Mouse (Mus musculus) heart, embryonic 16.5 days (tissue): ENCODE data around the gene G0s2. TPM values are rescaled to one million over a fixed set of nuclear protein-coding genes. Genes with fewer than 3 reads are reported as not detected.

Experiments used
- ATAC-seq: fragments of 200-750 bp; cut with Nextera tagmentation; replicated peaks from 2 replicates; pipeline ENCODE4 v1.8.0; 2017; ENCODE audit warnings: moderate number of reproducible peaks; ENCODE audit not compliant: insufficient read depth, low FRiP score; ENCODE audit errors: extremely low read depth
- H3K27ac ChIP-seq: fragments of 300-500 bp; sonication (generic); 2 replicates; pipeline ENCODE4 v1.5.1; 2014; ENCODE audit warnings: mild to moderate bottlenecking, low read length, control low read depth, moderate library complexity
- H3K27me3 ChIP-seq: fragments of 300-500 bp; sonication (generic); 2 replicates; pipeline ENCODE4 v1.6.1; 2014; ENCODE audit warnings: low read length, mixed read lengths; ENCODE audit not compliant: control insufficient read depth, insufficient read depth
- H3K36me3 ChIP-seq: fragments of 300-500 bp; sonication (generic); 2 replicates; pipeline ENCODE4 v1.6.1; 2014; ENCODE audit not compliant: control insufficient read depth, insufficient read depth
- H3K4me1 ChIP-seq: fragments of 300-500 bp; sonication (generic); 2 replicates; pipeline ENCODE4 v1.6.1; 2014; ENCODE audit warnings: low read length, mixed read lengths; ENCODE audit not compliant: control insufficient read depth, insufficient read depth
- H3K4me2 ChIP-seq: fragments of 300-500 bp; sonication (generic); 2 replicates; pipeline ENCODE4 v1.6.1; 2014; ENCODE audit warnings: low read depth, mild to moderate bottlenecking, control low read depth, low read length
- H3K4me3 ChIP-seq: fragments of 300-500 bp; sonication (generic); 2 replicates; pipeline ENCODE4 v1.5.1; 2014; ENCODE audit warnings: mild to moderate bottlenecking, control low read depth, low read length
- H3K9ac ChIP-seq: fragments of 300-500 bp; sonication (generic); 2 replicates; pipeline ENCODE4 v1.6.1; 2014; ENCODE audit warnings: low read length, control low read depth
- H3K9me3 ChIP-seq: fragments of 300-500 bp; sonication (generic); replicated peaks from 2 replicates; pipeline ENCODE4 v1.6.1; 2016; ENCODE audit warnings: low read length; ENCODE audit not compliant: control insufficient read depth
- WGBS: fragments of 180-500 bp; shearing (Covaris S2); extraction: QIAGEN DNeasy Blood & Tissue Kit; methylation state at CpG from one replicate; pipeline ENCODE4 v1.1.7; 2014; 5-methylcytosine and 5-hydroxymethylcytosine counted together
- polyA plus RNA-seq: library from polyadenylated mRNA; unstranded; fragments of >200 nt; fragmentation: Nextera tagmentation; extraction: Ambion mirVana; gene quantifications from 2 replicates; pipeline ENCODE4 v1.2.1, GENCODE M21; 2015

The G0s2 gene
- polyA plus RNA-seq, 1 experiment from 2014 or later = 118 TPM

DNA sequence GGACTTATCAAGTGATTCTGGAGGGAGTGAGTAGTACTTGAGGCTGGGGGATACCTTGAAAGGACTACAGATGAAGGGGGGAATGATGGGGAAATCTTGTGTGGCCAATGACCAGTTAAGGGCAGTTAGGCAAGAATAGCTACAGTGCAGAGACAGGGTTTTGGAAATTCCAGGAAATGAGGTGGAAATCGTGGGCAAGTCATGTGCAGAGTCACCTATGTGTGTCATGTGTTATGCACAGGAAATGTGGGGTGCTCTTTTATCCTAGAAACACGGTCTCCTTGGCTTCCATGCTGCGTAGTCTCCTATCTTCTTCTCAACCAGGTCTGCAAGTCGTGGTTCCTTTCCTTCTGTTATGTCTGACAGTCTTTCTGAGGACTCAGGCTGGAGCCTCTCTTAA, 6.5 kb upstream of the G0s2 start:
- no peak overlapping the region for H3K4me2 ChIP-seq
- H3K36me3 ChIP-seq = no peaks in the 10 kb centered on the region
- H3K4me1 ChIP-seq = peaks cover 4% of the 10 kb centered on the region
- H3K4me3 ChIP-seq = no peak overlapping the region
- H3K9me3 ChIP-seq = no peaks in the 10 kb centered on the region
- no peaks in the 10 kb centered on the region for H3K27me3 ChIP-seq
- ATAC-seq = no peak
- H3K27ac ChIP-seq = no peak overlapping the region
- no peak overlapping the region for H3K9ac ChIP-seq
- WGBS = 76% methylated on average over 4 of the region's 4 CpGs

DNA sequence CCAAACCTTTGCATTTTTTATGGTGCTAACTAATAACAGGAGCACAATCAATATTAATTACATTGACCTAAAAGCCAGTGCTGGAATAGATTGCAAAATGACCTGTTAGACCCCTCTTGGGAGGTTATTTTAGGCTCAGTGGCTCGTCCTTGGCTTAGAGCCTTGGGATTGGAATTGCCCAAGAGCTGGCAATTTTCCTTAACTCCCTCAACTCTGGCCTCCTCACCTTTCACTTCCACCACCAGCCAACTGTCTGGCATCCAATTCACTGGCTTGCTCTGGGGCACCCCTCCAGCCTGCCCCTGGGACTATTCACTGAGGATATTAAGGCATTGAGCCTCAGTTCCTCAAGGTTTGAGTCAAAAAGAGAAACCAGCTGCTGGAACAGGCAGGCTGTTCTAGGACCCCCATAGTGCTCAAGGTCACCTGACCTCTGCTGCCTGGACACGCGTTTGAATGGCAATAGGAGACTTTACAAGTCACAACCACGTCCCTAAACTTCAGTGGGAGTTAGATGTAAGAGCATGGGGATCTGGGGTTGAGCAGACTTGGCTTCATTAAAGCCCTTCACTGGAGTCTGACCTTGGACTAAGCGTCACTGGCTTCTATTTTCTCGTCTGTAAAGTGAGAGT, 5.5 kb upstream of the G0s2 start:
- Histone ChIP-seq H3K27ac (no peak overlapping the region), H3K9ac (no peak overlapping the region), H3K4me2 (no peak overlapping the region), H3K36me3 (no peaks in the 10 kb centered on the region), H3K9me3 (no peaks in the 10 kb centered on the region), H3K27me3 (no peaks in the 10 kb centered on the region), H3K4me1 (peaks cover 7% of the 10 kb centered on the region), H3K4me3 (no peak overlapping the region)
- WGBS = 53% methylated on average over 6 of the region's 6 CpGs
- no peak for ATAC-seq

DNA sequence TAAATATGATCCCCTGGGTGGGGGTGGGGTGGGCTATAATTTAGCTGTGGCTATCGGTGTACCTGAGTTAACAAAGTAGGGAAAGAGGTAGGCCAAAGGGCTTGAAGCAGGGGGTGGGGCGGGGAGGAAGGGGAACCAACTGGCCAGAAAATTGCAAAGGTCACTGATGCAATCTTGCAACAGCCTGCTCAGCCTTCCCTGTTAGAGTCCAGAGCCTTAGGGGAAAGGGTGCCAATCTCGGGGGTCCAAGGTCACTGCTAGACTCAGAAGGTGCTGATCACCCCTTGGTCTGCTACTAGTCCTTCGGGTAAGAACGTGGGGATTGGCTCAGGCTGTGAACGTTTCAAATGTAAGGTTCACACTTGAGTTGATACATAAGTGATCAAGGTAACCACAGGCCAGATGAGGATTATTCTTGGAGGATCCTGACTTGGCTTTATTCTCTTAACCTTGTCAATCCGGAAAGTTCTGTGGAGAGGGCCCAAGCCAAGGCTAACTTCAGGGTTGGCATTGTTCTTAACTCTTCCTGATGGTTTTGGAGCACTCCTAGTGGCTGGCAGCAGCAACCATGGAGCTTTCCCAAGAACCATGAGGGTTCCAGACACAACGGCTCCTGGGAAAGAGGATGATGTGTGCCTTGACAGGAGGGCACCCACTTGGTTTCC, 1.5 kb upstream of the G0s2 start:
- no peaks in the 10 kb centered on the region for H3K36me3 ChIP-seq
- ATAC-seq = no peak
- H3K27ac ChIP-seq = no peak overlapping the region
- no peak overlapping the region for H3K4me2 ChIP-seq
- H3K4me1 ChIP-seq = peaks cover 16% of the 10 kb centered on the region
- H3K9ac ChIP-seq = no peak overlapping the region
- H3K27me3 ChIP-seq = no peaks in the 10 kb centered on the region
- H3K9me3 ChIP-seq = no peaks in the 10 kb centered on the region
- H3K4me3 ChIP-seq = no peak overlapping the region
- WGBS = 72% methylated on average over 8 of the region's 8 CpGs

DNA sequence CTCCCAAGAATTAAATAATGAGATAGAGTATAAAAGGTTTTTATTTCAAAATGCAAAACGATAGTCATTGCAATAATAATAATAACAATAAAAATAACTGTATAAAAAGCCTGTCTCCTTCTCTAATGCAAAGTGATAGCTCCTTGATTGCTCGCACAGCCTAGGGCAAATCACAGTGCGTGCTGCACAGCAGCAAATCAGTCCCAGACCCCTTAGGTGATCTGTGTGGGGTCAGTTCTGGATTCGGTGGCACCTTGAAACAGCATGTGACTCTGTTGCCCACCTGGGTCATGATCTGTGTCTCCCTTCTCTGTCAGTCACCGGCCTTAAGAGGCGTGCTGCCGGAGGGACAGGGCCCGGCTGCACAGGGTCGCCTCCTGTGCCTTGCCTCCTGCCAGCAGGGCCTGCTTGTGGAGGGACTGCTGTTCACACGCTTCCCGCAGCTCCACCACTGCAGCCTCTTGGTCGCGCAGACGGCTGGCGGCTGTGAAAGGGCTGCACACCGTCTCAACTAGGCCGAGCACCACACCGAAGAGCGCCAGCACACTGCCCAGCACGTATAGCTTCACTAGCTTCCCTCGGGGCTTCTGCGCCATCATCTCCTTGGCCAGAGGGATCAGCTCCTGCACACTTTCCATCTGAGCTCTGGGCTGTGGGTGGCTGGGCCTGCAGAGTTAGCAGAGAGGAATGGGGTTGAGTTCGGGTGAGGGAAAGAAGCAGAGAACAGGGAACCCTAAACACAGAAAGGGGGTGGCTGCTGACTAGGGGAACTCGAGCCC, 691 bp downstream of the G0s2 start:
- WGBS = 12% methylated on average over 24 of the region's 24 CpGs
- Histone ChIP-seq H3K36me3 (no peaks in the 10 kb centered on the region), H3K27me3 (no peaks in the 10 kb centered on the region), H3K4me1 (peaks cover 12% of the 10 kb centered on the region), H3K9me3 (no peaks in the 10 kb centered on the region), H3K4me3 (peak overlapping the region; percentile 53), H3K4me2 (peak overlapping the region; percentile 79), H3K27ac (peak overlapping the region; percentile 97), H3K9ac (peak overlapping the region; percentile 85)
- ATAC-seq = peak; percentile 43

DNA sequence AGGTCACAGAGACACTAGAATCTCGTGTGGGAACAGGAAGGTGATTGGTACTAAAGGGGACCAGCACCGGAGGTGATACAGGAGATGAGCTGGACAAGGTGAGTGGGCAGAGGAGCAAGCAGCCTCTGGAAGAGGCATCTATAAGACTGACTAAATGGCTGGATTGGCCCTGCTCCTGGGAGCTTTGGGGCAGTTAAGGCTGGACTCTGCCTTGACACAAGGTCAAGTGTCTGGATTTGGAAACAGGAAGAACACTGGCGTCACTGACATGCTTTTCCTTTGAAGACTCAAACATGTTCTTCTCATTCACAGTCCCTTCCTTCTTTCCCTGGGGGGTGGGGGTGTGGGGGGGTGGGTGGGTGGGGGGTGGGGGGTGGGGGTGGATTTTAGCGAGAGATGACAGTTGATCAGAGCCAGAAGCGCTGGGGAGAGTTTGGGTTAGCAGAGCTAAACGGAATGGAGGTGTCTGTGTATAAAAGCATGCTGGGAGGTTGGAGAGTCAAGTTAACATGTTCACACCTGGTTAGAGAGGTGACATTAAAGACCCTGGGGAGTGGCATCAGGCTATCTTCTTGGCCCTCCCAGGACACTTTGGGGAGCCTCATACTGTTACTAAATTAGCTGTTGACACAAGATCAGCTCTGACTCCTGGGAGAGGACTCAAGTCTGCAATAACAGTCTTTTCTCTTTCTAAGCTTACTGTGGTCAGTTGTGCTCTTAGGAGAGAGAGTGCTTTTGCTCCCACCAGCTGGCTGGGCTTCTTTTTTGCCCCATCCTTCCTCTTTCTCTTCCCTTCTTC, 1.9 kb downstream of the G0s2 start:
- Histone ChIP-seq H3K9me3 (no peaks in the 10 kb centered on the region), H3K36me3 (no peaks in the 10 kb centered on the region), H3K4me3 (peak overlapping the region; percentile 53), H3K27me3 (no peaks in the 10 kb centered on the region), H3K4me1 (peaks cover 12% of the 10 kb centered on the region), H3K9ac (peak overlapping the region; percentile 85), H3K4me2 (peak overlapping the region; percentile 79), H3K27ac (peak overlapping the region; percentile 97)
- ATAC-seq = no peak
- 29% methylated on average over 6 of the region's 6 CpGs for WGBS

DNA sequence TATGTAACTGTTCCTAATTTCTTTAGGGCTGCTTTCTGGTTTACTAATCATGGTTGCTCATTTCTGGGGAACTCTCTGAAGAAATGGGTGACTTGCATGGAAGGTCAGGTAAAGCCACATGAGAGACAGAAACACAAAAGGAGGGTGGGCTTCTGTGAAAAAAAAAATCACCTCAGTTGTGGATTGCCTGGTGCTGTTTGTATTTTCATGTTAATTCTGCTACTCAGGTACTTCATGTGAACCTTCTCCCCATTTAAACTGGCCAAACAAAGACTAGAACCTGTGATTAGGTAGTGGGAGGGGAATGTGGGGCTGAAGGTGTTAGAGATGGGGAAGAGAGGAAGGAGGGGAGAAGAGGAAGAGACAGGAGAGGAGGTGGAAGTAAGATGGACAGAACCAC, 7.3 kb downstream of the G0s2 start:
- Histone ChIP-seq H3K9ac (no peak overlapping the region), H3K27me3 (no peaks in the 10 kb centered on the region), H3K9me3 (no peaks in the 10 kb centered on the region), H3K36me3 (no peaks in the 10 kb centered on the region), H3K27ac (no peak overlapping the region), H3K4me2 (no peak overlapping the region), H3K4me3 (no peak overlapping the region), H3K4me1 (peaks cover 14% of the 10 kb centered on the region)
- no peak for ATAC-seq

DNA sequence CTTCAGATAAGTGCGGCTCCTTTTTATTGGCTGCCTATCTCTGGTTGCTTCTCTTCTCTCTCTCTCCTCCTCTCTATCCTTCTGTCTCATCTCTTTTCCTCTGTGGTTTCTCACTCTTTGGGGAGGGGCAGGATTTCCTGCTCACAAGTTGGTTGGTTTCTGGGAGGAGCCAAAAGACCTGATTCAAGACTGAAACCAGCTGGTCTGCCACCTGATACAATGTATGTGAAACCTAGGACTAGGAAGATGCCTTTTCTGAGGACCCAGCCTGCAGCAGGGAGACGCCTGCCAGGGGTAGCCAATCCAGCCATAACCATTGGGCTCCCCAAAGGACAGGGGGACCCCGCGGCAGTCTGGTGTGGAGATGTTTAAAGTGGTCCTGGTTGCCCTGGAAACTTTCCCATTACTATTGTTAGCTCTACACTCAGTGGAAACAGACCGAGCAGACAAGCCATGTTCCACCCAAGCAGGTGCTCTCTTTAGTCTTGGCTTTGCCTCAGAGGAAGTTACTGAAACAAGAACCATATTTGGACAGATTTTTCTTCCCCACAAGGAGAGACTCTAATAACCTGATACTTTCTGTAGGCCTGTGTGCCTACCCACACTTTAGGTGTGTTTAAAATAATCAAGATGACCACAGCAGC, 8.9 kb downstream of the G0s2 start, which contains the start of gene Hsd11b1:
Gene Hsd11b1, minus strand, starts transcription at position 121 of the 644 bp plus-strand sequence.
- H3K9me3 ChIP-seq = no peaks in the 10 kb centered on the region
- H3K4me2 ChIP-seq = no peak within 1 kb of the TSS; the same call in 1 of the 2 replicates
- 57% methylated on average over 5 of the region's 5 CpGs for WGBS
- H3K36me3 ChIP-seq = no peaks in the 10 kb centered on the region
- H3K27me3 ChIP-seq = no peaks in the 10 kb centered on the region
- H3K9ac ChIP-seq = no peak within 1 kb of the TSS
- peak; percentile 39 for ATAC-seq
- H3K27ac ChIP-seq = peak within 1 kb of the TSS; percentile 58; the same call in 1 of the 2 replicates
- no peak within 1 kb of the TSS for H3K4me3 ChIP-seq
- H3K4me1 ChIP-seq = peaks cover 14% of the 10 kb centered on the region

DNA sequence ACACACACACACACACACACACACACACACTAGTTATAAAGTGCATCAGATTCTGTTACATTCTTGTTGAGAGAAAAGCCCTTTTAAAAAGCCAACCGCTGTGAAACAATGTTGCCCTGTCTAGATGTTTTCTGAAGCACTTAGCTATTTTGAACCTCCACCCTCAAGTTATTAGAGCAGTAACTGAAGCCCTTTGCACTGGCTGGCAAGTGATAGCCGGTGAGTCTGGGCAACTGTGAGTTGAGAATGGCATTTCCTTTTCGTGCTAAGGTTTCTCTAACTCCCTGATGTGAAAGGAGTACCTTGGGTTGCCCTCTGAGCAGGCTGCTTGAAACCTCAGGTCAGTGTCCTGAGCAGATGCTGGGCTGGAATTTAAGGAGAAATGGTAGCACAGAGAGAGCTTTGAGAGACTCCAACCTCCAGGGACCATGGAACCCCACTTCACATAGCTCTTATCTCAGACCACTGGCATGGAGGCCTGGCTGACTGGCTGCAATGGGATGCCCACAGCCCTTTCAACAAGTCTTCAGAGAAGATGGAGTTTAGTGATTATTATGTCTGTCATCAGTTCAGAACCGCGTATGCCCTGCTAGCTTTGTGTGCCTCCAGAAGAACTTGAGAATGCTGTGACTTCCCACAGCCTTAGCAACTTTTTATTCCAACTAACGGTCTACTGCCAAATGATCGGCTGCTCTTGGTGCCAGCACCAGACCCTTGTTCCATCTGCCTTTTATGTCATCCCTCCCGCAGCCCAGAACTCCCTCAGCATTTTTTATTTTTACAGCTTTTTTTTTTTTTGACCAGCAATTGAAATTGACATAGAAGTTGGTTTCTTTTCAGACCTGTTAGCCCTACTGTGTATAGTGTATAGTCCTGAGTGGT, 9.8 kb downstream of the G0s2 start:
- no peak overlapping the region for H3K4me2 ChIP-seq

More for the DNA sequence above, 9.8 kb downstream of the G0s2 start:
- WGBS = 59% methylated on average over 8 of the region's 8 CpGs
- no peaks in the 10 kb centered on the region for H3K9me3 ChIP-seq
- no peaks in the 10 kb centered on the region for H3K36me3 ChIP-seq
- H3K4me3 ChIP-seq = no peak overlapping the region
- no peak overlapping the region for H3K9ac ChIP-seq
- ATAC-seq = no peak
- no peaks in the 10 kb centered on the region for H3K27me3 ChIP-seq
- peaks cover 14% of the 10 kb centered on the region for H3K4me1 ChIP-seq
- 0 out of 2 replicates have a peak overlapping the region, but pooled peaks have one; percentile 28 for H3K27ac ChIP-seq
